Mouse (Mus musculus) embryonic fibroblast, embryonic 13.5 days (primary cell): ENCODE data around the gene Gne. TPM values are rescaled to one million over a fixed set of nuclear protein-coding genes. Genes with fewer than 3 reads are reported as not detected.

ENCODE experiments used
- H3K27ac ChIP-seq: 2 replicates; pipeline ENCODE4 v1.5.1; 2012; ENCODE audit warnings: low read length, control low read depth, inconsistent platforms; ENCODE audit not compliant: insufficient read depth
- H3K4me1 ChIP-seq: 2 replicates; pipeline ENCODE4 v1.6.1; 2011; ENCODE audit warnings: low read length; ENCODE audit not compliant: control insufficient read depth, insufficient read depth
- H3K4me3 ChIP-seq: 2 replicates; pipeline ENCODE4 v1.5.1; 2011; ENCODE audit warnings: mild to moderate bottlenecking, control low read depth, low read length; ENCODE audit not compliant: insufficient read depth
- CTCF ChIP-seq: IDR thresholded peaks from 2 replicates; pipeline ENCODE4 v1.5.1; 2011; ENCODE audit warnings: mild to moderate bottlenecking, control low read depth, low read length, moderate library complexity, borderline replicate concordance; ENCODE audit not compliant: insufficient read depth
- POLR2A ChIP-seq: IDR thresholded peaks from 2 replicates; pipeline ENCODE4 v1.6.1; 2011; ENCODE audit warnings: low read depth, mild to moderate bottlenecking, control low read depth, low read length, moderate library complexity
- polyA plus RNA-seq: library from polyadenylated mRNA; stranded (reverse); fragments of >200 nt; gene quantifications from 2 replicates; pipeline ENCODE4 v1.2.4, GENCODE M21; 2011; ENCODE audit warnings: low read depth; ENCODE audit not compliant: missing spikeins, insufficient read length

Gene Gne
- polyA plus RNA-seq, 1 experiment: 27.8 TPM

DNA sequence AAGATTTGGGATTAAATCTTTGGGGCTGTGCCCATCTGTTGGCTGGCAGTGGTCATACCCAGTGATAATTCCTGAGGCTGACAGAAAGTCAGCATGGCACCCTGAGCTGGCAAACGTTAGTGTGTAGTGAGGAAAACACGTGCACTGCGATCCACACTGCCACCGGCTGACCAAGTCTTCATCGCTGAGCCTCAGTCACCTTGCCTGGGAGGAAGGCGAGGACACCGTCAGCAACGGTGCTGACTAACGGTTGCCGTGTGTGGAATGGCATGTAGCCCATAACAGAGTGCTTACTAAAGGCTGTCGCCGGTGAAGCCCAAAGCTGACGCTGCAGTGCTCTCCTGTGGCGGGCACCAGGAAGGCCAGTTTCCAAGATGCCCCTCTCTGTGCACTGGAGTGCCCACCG lies 54.3 kb downstream of the Gne start:
- TF ChIP-seq POLR2A: no peak
- TF ChIP-seq CTCF: no peak
- Histone ChIP-seq H3K27ac (no peak overlapping the region), H3K4me3 (no peak overlapping the region), H3K4me1 (no peaks in the 10 kb centered on the region)

DNA sequence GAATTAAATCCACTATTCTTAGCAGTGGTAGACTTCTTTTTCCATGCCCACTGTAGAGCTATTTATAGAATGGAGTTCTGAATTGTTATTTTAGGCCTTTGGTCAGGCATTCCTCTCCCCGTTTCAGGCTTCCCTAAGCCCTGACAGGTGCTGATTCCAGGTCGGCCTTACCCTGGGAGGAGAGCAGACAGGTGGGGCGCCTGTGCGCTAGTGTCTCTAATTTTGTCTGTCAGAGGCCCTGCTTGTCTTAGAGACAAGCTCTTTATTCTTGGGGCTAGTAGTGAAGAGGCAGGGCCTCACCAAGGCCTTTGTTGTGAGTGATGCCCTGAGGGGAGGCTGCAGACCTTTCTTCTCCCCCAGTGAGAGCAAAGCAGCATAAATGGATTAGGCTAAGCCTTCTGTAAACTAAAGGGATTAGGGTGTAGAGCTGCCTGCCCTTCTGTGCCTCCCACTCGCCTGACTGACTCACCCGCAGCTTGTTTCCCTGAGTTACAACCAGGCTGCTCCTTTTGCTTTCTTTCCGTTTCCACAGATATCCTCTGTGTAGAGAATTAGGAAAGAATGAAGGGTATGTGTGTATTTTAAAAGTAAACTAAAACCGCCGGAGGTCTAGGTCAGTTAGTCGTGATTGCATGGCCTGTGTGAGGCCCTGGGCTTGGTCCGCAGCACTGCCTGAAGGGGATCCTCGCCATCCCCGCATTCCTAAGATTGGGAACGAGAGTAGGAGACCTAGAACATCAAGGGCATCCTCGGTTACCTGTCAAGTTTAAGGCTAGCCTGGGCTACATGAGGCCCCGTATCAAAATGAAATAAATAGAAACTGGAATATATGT lies 55.5 kb downstream of the Gne start:
- H3K4me3 ChIP-seq: no peak overlapping the region
- peak overlapping the region; percentile 76 for H3K27ac ChIP-seq
- no peak for TF ChIP-seq POLR2A
- TF ChIP-seq CTCF: no peak
- H3K4me1 ChIP-seq: no peaks in the 10 kb centered on the region

- no peak overlapping the region for H3K4me3 ChIP-seq
- TF ChIP-seq POLR2A (no peak), CTCF (no peak)
Observed at GRCm38 (mm10) chr4:44025570-44025969, 58.4 kb downstream of the Gne start.

GRCm38 (mm10) chr4:44024241-44024640 lies 59.7 kb downstream of the Gne start:
- H3K27ac ChIP-seq: no peak overlapping the region
- no peak for TF ChIP-seq CTCF
- TF ChIP-seq POLR2A: no peak
- H3K4me1 ChIP-seq: no peaks in the 10 kb centered on the region
- H3K4me3 ChIP-seq: no peak overlapping the region

More at GRCm38 (mm10) chr4:44025570-44025969, 58.4 kb downstream of the Gne start:
- H3K4me1 ChIP-seq: no peaks in the 10 kb centered on the region
- no peak overlapping the region for H3K27ac ChIP-seq

DNA sequence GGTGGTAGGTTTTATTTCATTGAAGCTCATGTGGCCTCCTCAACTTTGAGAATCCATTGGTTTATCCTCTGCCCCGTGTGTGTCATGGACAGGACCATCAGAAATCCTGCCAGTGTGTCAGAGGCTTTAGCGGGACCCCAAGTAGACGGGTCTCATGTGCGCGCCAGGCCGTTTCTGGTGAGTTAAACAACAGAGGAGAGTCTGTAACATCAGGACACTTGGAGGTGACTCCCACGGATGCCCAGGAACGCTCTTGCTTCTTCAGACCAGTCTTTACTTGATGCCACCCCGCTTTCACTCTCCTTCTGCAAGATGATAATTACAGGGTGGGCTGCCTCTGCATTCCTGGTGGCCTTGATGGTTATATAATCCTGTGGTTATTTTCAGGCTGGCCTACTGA lies 60.3 kb downstream of the Gne start:
- Histone ChIP-seq H3K4me3 (no peak overlapping the region), H3K4me1 (no peaks in the 10 kb centered on the region), H3K27ac (no peak overlapping the region)
- TF ChIP-seq CTCF (no peak), POLR2A (no peak)

- TF ChIP-seq POLR2A (no peak), CTCF (no peak)
- Histone ChIP-seq H3K4me1 (no peaks in the 10 kb centered on the region), H3K4me3 (no peak overlapping the region), H3K27ac (no peak overlapping the region)
Observed at GRCm38 (mm10) chr4:44022766-44023165, 61.2 kb downstream of the Gne start.

DNA sequence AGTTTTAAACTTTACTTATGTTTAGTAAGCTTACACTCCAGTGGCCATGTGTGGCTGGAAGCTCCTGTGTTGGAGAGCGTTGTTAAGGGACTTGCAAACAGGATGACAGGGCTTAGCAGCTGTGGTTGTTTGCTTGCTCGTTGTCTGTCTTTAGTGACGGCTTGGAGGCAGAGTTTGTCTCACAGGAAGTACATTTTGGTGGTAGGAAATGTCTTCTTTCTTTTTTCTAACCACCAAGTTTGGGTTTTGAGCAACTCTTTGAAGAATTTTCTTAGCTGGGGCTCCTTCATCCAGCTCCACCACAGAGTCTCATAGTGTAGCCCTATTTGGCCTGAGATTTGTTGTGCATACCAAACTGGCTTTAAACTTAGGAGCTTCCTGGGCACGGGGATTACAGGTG lies 61.7 kb downstream of the Gne start:
- no peak overlapping the region for H3K27ac ChIP-seq
- TF ChIP-seq POLR2A (no peak), CTCF (no peak)
- H3K4me3 ChIP-seq: no peak overlapping the region
- H3K4me1 ChIP-seq: no peaks in the 10 kb centered on the region

GRCm38 (mm10) chr4:44016791-44017190 lies 67.2 kb downstream of the Gne start:
- H3K4me3 ChIP-seq: no peak overlapping the region
- H3K4me1 ChIP-seq: peaks cover 17% of the 10 kb centered on the region
- TF ChIP-seq CTCF: no peak
- no peak for TF ChIP-seq POLR2A
- no peak overlapping the region for H3K27ac ChIP-seq

DNA sequence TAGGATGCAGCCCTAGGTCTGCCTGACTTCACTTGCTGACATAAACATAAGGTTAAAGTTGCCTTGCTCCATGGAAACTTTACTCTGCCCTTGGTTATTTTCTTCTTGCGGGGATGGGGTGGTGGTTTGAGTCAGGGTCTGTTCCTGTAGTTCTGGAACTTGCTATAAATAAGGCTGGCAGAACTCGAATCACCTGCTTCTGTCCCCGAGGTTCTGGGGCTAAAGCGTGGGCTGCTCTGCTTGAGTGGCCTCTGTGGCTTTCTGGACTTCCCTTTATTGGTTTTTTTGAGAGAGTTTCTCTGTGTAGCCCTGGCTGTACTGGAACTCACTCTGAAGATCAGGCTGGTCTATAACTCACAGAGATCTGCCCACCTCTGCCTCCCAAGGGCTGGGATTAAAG lies 67.9 kb downstream of the Gne start:
- TF ChIP-seq CTCF: no peak
- no peak for TF ChIP-seq POLR2A
- no peak overlapping the region for H3K4me3 ChIP-seq
- peaks cover 17% of the 10 kb centered on the region for H3K4me1 ChIP-seq
- no peak overlapping the region for H3K27ac ChIP-seq

DNA sequence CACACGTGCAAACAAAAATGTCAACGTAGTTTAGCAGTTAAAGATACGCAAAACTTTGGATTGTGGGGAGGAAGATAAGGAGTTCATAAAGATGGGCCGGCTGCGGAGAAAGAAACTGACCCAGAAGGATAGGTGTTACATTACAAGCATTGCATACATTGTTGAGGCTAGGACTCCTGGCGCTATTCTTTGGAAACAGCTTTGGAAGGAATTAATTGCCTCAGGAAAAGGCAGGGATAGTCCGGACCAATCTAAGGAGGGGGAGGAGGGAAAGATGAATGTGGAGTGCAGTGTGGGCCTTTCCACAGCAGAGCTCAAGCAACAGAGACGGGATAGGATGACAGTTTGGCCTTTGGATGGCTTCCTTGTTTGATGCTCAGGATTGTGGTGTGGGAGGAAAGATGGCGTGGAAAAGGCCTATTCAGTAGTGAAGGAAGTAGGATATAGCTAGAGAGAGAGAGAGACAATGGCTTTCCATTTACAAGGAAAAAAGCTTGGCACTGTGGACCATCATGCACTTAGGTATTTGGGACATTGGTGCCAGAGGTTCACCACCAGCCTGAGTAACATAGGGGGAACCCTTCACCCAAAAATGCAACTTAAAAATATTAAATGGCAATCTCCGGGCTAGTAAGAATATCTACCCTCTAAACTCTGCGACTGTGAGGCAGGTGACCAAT lies 70.4 kb downstream of the Gne start:
- peaks cover 17% of the 10 kb centered on the region for H3K4me1 ChIP-seq
- TF ChIP-seq POLR2A (0 out of 2 replicates have a peak, but pooled peaks have one; percentile 3), CTCF (no peak)
- H3K27ac ChIP-seq: peak overlapping the region; percentile 53; the same call in 1 of the 2 replicates
- H3K4me3 ChIP-seq: peak overlapping the region; percentile 97
